Mouse (Mus musculus): ENCODE data around the gene Hspg2.

DNA sequence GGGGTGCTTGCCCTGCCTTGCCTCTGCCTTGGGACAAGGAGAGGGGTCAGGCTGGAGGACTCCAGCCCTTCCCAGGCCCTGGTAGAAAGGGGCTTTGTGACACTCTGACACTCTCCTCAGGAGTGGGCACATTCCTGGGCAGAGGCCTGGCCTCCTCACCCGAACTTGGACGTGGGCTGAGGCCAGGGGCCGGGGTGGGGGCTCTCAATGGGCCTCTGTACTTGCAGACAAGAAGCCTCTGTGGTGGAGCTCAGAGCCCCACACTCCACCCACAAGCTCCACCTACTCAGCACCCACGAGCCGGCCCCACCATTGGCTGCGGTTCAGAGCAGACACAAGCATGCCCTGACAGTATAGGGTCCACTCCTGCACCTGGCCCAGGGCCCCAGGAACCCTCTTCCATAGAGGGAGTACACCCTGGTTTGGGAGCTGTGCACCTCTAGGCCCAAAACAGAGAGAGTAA lies 35.0 kb downstream of the Hspg2 start:
- no peak for TF ChIP-seq CTCF (IDR thresholded peaks at IDR 0.05)
- no peak for TF ChIP-seq EP300 (IDR thresholded peaks at IDR 0.05; ENCODE audit: insufficient read depth, low read depth, low read length)
- no peak for TF ChIP-seq POLR2A (IDR thresholded peaks at IDR 0.05; ENCODE audit: insufficient read depth, low read depth, low read length)
